Mouse (Mus musculus): Measurements from ENCODE around the gene Fam166b. TPM values are rescaled to one million over a fixed set of nuclear protein-coding genes. Genes with fewer than 3 reads are reported as not detected.
A peak's percentile ranks its signal among the peaks of the same experiment; 100 is the strongest.

Gene Fam166b
- total RNA-seq, 2 experiments from 2014 or later = not detected

DNA sequence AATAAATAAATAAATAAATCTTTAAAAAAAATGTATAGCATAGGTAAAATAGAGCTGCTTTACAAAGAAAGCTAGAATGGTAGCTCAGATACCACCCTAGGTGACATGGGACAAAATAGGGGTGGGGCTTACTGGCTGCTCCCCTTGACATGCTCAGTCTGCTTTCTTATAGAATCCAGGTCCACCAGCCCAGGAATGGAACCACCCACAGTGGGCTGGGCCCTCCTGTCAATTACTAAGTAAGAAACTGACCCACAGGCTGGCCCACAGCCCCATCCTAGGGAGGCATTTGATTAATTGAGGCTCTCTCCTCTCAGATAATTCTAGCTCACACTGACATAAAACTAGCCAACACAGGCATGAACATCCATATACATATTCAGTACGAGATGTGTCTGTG is 3.9 kb upstream of the Fam166b start:
- ATAC-seq (replicated peaks; ENCODE audit: low FRiP score, poor library complexity, severe bottlenecking) = no peak

DNA sequence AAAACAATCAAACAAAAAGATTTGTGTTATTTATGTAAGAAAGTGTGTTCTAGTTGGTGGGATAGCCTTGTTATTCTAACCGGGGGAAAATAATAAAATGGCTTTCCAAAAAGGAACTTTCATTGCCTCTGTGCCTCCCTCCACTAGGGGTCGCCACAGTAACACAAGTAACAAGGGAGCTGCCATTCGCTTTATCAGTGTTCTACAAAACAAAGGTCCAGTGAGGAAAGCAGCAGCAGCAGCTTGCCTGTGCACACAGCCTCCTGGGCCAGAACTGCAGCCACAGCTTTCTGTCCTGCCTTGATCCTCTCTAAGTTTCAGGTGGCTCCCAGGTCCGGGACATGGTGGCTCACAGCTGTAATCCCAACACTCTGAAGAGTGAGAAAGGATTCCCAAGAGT is 2.8 kb upstream of the Fam166b start:
- peak; percentile 66; the same call in 1 of the 2 replicates for ATAC-seq (replicated peaks; ENCODE audit: low FRiP score, poor library complexity, severe bottlenecking)

DNA sequence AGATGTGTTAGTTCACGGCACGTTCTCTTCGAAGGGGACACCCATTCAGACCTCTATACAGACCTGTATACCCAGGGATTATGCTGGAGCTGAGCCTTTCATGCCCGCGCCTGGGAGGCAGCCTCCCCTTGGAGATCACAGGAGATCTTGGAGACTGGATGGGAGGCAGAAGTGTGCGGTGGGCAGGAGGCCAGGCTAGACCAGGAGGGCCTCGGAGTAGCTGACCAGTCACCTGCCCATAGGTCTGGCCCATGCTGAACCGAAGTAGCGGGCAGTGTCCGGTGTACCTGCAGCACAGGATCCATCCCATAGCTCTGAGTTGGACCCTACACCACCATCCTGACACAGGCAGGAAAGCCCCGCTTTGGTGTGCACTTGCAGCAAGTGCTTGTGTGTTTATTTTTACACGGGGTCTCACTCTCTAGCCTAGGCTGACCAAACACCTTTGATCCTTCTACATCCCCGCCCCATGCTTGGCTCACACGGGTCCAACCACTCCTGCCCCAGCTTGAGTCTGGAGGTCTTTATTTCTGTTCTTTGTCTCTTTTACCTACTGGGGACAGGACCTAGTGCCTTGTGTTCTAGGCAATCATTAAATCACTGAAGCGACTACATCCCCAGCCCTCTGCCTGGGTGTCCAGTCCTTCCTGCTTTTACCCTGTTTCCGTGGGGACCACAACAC is 613 bp downstream of the Fam166b start:
- ATAC-seq (replicated peaks; ENCODE audit: low FRiP score, poor library complexity, severe bottlenecking) = no peak

DNA sequence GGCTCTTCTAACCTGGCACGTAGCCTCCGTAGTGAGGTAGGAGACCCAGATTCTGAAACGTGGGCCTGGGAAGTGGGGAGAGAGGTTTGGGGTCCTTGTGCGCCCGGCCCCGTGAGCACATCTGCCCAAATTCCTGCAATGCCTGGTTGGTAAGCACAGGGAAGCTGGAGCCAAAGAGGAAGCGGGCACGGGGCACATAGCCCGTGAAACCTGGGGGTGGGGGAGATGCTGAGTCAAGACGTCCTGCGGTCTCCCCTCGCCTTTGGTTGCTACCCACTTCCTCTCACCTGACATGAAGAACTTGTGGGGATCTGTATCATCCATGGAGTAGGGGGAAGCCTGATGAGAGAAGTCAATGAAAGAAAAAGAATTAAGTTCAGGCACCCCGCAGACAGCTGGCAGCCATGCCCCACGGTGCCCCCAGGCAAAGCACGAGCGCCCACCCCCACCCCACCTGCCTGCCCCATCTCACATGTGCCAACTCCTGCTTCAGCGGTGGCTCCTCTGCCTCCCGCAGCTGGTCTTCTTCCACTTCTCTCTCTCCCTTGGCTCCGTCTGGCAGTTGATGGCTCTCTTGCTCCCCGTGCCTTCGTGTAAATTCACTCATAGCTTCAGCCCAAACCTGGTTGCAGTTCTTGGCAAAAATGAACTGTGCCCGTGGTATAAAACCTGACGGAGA is 1.3 kb downstream of the Fam166b start:
- ATAC-seq (replicated peaks; ENCODE audit: low FRiP score, poor library complexity, severe bottlenecking) = no peak

DNA sequence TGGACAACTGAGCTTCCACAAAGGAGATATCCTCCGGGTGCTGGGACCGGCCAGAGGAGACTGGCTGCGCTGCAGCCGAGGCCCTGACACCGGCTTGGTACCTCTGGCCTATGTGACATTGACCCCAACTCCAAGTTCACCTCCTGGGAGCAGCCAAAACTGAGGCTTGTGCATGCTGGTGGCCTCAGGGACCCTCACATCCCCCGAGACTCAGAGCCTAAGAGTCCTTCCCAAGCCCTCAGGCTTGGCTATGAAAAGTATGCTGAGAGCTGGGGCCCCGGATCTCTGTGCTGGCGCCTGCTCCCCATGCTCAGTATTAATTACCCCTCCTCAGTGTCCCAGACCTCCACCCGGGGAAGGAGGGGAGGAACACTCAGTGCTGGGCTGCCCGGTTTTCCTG is 2.4 kb downstream of the Fam166b start:
- no peak for ATAC-seq (replicated peaks; ENCODE audit: low FRiP score, poor library complexity, severe bottlenecking)

DNA sequence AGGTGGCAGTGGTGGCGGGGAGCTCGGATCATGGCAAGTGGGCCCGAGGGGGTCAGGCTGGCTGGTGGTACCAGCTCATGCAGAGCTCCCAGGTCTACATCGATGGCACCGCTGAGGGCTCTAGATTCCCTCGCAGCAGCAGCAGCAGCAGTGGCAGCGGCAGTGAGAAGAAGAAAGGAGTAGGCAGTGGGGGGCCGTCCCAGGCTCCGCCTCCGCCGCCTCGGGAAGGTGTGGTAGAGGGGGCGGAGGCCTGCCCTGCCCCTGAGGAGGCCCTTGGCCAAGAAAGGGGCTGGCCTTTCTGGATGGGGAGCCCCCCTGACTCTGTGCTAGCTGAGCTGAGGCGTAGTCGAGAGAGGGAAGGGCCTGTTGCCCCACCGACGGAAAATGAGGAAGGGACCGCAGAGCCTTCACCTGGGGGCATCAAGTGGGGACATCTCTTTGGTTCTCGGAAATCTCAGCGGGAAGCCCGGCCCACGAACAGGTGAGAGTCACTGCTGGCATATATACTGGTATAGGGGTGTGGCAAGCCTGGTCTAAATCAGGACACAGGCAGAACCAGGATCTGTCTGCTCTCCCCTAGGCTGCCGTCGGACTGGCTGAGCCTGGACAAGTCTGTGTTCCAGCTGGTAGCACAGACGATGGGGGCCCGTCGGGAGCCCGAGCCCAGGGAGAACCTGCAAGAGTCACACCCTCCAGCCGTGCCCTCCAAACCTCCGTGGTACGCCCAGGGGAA is 3.1 kb downstream of the Fam166b start:
- no peak for ATAC-seq (replicated peaks; ENCODE audit: low FRiP score, poor library complexity, severe bottlenecking)

DNA sequence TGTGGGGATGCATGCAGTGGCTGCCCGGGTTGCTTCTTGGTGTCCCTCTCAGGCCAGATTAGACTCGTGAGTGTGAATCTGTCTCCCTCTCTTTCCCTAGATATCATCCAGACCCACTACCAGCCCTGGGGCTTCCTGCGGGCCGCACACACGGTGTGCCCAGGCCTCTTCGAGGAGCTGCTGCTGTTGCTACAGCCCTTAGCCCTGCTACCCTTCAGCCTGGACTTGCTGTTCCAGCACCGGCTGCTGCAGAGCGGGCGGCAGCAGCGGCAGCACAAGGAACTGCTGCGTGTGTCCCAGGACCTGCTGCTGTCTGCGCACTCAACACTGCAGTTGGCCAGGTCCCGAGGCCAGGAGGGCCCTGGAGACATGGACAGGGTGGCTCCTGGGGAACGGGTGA is 3.7 kb downstream of the Fam166b start:
- ATAC-seq (replicated peaks; ENCODE audit: low FRiP score, poor library complexity, severe bottlenecking) = no peak

DNA sequence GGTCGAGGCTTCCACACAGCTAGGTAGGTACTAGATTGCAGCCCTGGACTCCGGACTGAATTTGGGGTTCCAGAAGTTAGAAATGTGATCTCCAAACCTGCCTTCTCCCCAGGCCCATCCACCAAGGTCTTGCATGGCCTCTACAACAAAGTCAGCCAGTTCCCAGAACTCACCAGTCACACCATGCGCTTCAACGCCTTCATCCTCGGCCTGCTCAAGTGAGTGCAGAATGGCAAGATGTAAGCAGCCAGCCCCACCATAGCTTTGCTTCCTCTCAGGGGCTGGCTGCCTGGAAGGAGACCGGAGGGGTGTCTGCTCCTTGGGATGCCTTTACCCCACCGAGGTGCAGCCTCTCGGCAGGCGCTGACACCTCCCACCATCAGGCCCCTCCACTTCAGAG is 4.9 kb downstream of the Fam166b start:
- ATAC-seq (replicated peaks; ENCODE audit: low FRiP score, poor library complexity, severe bottlenecking) = no peak

DNA sequence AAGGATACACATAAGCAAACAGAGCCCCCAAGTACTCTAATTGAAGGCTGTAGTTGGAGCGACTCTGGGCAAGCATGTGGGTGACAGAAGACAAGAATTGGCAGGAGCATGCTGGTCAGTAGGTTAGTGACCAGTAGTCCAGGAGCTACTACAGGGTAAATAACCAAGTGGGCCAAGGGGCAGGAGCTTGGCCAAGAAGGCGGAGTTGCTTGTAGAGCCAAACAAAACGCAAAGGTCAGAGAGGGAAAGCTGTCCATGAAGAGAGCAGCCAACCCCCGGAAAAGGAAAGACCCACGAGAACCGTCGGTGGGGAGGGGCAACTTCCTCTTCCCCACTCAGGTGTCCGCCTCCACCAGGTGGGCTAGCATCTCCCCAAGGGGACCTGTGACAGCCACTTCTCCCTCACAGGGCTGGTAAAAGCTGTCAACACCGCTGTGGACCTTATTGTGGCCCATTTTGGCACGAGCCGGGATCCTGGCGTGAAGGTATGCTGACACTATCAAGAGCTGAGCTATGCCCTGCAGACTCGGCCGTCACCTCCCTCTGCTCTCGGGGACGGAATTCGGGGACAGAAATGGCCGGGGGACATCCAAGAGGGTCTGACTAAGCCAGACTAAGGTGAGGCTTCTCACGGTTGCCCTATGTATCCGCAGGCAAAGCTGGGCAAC is 5.5 kb downstream of the Fam166b start:
- ATAC-seq (replicated peaks; ENCODE audit: low FRiP score, poor library complexity, severe bottlenecking) = no peak

DNA sequence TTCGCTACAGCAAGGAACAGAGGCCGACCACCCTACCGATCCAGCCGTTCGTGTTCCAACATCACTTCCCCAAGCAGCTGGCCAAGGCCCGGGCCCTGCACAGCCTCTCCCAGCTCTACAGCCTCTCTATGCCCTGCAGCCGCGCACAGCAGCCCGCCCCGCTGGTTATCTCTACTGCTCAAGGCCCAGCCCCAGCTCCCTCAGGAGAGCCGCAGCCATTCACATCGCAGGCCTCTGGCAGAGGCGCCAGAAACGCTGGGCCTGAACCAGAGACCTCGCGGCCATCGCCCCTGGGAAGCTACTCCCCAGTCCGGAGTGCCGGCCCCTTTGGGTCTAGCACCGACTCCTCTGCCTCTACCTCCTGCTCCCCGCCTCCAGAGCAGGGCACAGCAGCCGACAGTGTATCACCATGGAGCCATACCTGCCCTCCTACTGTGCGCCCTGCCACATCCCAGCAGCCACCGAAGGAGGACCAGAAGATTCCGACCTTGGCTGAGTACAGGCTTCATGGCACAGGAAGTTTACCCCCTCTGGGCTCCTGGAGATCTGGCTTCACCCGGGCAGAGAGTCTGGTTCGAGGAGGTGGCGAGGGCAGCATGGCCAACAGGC is 7.2 kb downstream of the Fam166b start:
- no peak for ATAC-seq (replicated peaks; ENCODE audit: low FRiP score, poor library complexity, severe bottlenecking)

DNA sequence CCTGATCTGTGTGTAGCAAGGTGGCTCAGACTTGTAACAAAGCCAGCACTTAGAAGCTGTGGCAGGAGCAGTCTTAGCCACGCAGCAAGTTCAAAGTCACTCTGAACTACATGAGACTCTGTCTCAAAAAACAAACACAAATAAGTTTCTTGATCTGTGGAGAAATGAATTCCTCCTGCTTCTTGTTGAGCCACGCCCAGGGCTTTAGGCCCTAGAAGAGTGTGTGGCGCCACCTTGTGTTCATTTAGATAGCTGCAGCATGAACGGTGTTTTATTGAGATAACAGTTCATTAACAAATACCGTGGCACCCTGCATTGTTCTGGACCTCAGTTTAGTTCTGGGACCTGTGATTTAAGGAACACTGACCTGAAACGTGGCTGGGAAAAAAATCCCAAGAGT is 8.6 kb downstream of the Fam166b start:
- peak; percentile 63; the same call in 1 of the 2 replicates for ATAC-seq (replicated peaks; ENCODE audit: low FRiP score, poor library complexity, severe bottlenecking)

DNA sequence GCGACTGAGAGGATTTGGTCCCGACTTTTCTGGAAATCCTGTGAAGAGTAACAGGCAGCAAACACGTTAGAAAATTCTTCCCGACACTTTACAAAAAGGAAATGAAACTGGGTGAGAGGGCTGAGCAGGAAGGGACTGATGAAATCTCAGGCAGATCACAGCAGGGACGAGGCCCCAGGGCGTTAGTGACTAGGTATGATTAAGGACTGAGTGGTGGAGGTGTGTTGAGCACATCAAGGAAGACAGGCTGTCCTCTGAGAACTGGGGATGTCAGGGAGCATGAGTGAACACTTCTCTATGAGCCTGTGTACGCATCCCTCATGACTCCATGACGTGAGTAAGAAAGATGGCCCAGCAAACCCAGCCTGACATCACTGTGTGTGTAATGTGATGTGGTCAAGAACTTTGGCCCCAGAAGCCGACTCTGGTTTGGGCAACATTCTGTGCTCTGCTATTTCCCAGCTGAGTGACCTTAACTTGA is 9.1 kb downstream of the Fam166b start:
- no peak for ATAC-seq (replicated peaks; ENCODE audit: low FRiP score, poor library complexity, severe bottlenecking)

DNA sequence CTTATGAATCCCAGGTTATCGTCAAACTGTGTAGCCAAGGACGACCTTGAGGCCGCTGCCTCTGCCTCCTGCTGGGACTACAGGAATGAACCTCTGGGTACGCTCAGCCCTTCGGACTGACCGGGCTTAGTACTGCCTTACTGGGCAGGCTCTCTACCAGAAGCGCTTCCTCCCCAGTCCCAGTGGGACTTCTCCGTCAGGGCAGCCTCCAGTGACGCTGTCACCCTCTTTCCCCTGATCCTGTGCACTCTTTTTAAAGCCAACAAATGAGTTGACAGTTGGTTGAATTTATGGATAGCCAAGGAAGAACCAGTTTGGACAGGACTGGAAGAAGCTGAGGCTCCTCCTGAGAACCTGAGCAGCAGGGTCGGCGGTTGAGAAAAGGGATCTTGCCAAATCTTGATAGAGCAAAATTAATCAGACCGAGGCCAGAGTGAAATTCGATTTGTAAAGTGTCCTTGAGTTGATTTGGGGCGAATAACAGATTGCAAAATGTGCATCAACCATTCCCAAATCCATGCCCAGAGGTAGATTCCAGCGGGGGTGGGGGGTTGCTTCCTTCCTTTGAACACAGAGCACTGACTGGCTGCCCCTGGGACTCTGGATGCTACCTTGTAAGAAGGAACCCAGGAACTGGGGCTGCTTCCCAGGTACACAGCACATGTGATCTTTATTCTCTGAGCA is 9.8 kb downstream of the Fam166b start:
- no peak for ATAC-seq (replicated peaks; ENCODE audit: low FRiP score, poor library complexity, severe bottlenecking)

DNA sequence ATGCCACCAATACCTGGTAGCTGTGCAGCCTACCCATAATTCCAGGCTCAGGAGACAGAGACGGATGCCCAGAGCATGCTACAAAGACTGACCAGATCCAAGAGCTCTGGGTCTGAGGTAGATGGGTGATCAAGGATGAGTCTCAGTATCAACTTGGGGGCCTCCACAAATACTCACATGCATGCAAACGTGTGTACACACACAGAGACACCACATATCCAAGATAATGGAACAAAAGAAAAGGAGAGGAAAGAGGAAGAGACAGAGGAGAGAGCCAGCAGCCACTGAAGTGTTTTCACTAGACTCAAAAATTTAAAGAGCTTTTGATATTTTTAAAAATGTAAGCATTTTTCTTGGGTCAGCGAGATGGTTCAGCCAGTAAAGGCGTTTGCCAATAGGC is 10.5 kb downstream of the Fam166b start:
- ATAC-seq (replicated peaks; ENCODE audit: low FRiP score, poor library complexity, severe bottlenecking) = no peak

DNA sequence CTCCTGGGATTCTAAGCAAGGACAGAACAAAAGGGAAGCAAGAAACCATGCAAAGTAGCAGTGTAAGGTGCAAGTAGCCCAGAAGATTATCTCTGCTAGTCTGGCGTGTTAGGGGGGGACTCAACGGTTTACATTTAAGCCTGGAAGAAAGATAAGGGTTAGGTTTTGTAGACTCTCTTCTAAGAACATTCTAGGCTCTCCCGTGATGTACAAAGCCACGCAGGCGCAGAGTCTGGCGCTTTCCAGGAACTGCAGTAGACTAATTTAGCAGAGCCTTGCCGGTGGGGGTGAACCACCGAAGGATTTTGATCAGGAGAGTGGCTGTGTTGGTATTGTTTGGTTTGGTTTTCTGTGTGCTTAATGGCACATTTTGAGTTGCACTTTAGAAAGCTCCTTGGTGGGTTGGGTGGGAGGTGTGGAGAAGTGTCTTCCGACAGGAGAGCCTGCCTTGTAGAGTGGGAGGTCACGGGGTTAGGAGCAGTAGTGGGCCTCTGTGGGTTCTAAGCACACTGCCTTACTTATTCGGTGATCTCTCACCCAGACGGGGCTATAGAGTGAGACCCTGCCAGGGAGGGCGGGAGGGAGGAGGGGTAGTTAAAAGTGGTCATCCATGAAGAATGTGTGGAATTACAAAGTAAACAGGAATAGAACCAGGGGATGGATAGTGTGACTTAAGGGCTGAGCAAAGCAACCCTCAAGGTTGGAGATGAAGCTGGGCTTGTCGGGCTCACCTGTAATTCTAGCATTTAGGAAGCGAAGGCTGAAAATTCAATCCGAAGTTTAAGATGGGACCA is 11.5 kb downstream of the Fam166b start:
- no peak for ATAC-seq (replicated peaks; ENCODE audit: low FRiP score, poor library complexity, severe bottlenecking)

DNA sequence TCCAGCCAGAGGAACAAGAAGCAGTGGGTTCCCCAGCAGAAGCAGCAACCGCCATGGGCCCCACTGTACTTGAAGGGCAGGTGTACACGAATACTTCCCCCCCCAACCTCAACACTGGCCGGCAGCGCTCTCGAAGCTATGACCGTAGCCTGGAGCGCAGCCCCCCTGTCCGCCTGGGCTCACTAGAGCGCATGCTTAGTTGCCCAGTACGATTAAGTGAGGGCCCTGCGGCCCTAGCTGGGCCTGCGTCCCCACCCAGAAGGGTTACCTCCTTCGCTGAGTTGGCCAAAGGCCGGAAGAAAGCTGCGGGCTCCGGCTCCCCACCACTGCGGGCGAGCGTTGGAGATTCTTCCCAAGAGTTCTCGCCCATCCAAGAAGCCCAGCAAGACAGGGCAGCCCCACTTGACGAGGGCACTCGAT is 12.9 kb downstream of the Fam166b start:
- no peak for ATAC-seq (replicated peaks; ENCODE audit: low FRiP score, poor library complexity, severe bottlenecking)

DNA sequence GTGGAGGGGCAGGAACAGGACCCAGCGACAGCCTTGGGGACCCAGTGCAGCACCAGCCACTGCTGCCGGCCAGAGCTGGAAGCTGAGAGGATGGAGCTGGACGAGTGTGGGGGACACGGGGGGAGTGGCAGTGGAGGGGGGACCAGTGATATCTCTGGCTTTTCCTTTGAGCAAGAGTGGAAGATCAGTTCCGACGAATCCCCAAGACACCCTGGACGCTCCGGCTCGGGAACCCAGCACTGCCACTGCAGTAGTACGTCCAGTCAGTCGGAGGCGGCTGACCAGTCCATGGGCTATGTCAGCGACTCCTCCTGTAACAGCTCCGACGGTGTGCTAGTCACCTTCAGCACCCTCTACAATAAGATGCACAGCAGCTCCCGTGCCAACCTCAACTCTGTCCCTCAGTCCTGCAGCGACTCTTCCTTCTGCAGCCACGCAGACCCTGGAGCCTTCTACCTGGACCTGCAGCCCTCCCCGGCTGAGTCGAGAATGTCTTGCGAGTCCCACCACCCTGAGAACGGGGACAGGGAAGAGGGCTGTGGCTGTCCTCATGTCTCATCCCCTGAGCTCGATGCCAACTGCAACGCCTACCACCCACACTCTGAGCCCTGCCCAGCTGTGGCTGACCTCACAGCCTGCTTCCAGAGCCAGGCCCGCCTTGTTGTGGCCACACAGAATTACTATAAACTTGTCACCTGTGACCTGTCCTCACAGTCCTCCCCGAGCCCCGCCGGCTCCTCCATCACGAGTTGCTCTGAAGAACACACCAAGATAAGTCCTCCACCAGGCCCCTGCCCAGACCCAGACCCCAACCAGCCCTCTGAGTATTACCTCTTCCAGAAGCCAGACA is 13.5 kb downstream of the Fam166b start:
- no peak for ATAC-seq (replicated peaks; ENCODE audit: low FRiP score, poor library complexity, severe bottlenecking)

DNA sequence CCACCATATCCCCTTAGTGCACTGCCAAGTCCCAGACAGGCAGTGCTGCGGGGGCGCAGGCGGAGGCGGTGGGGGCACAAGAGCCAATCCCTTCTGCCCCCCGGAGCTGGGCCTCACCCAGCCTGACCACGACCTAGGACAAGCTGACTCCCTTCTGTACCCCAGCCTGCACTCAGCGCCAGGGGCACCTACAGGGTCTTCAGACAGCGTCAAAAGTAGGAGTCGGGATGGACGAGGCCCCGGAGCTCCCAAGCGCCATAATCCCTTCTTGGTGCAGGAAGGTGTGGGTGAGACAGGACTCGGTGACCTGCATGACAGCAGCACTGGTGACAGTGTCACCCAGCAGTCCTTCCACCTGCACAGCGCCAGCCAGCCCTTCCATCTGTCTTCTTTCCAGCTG is 14.2 kb downstream of the Fam166b start:
- ATAC-seq (replicated peaks; ENCODE audit: low FRiP score, poor library complexity, severe bottlenecking) = no peak; the same call in 1 of the 2 replicates
